Mouse (Mus musculus): Measurements from ENCODE around the gene Olfr382.
"Not testable (repeated sequence)": the region's sequence is repeated elsewhere in the genome, so short reads cannot be mapped to it uniquely, and the experiment has no call there.

Olfr382 gene

DNA sequence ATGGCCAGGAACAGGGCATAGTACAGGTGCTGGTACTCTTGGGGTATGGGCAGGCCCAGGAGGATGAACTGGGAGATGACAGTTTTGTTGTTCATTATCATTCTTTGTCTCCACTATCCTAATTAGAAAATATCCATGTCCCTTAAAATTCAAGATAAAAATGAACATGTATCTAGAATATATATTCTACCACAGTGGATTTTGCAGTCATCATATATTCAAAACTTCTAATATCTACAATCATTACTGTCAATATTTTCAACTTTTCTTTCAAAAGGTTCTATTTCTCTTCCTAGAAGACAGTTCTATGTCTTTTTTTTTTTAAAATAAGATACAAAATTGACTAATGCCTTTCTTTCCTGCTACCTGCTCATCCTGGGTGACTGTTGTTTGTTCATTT, at the start of gene Olfr382:
Gene Olfr382, minus strand, starts transcription at position 101 of the 400 bp plus-strand sequence.
- no peak for DNase-seq

DNA sequence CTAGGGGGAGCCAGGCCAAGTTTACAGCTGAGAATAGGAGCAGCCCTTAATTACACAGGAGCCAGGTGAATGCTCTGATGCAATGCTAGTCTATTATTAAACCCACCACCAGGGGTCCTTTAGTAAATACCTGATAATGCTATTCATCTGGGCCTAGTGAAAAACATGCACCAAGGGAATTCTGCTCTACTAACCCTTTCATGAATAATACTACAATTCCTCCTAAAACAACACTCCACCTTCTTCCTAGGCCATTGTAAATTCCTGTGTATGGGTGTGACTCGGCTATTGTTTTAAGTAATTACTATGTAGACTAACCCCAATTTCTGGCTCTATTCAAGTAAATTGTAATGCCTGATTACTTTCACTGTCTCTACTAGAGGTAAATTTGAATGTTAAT, 12.0 kb upstream of the Olfr382 start:
- DNase-seq, result not testable (repeated sequence)

DNA sequence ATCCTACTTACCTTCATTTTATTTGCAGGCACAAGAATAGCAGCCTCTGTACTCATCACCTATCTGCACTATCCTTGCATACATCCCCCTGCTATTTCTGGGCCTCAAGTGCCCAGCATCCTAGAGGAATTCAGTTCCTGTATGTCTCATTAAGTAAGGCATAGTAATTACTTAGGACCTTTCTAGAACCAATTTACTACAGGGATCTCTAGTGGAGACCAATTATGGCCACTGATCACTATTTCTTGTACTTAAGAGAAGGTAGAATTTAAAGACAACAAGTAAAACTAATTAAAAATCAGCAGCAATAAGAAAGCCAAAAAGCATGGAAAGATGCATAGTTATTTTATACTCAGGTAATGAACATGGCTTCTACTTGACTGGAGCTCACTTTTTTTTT, 25.5 kb downstream of the Olfr382 start, which contains the start of gene Olfr381:
Gene Olfr381, minus strand, starts transcription at position 101 of the 400 bp plus-strand sequence.
- DNase-seq, result no peak

All from right cerebral cortex, postnatal 14 days (tissue).